Mouse (Mus musculus) cerebellum, postnatal 36 days (tissue): ENCODE results near the gene Ednra.
"Not testable (repeated sequence)": the region's sequence is repeated elsewhere in the genome, so short reads cannot be mapped to it uniquely, and the experiment has no call there.

ENCODE experiments used
- DNase-seq, 2 experiments: peaks; one replicate each; pipeline ENCODE4 v3.0.0; 2021 to 2022; ENCODE audit warnings: mixed read lengths in 2 of 2

Ednra gene

DNA sequence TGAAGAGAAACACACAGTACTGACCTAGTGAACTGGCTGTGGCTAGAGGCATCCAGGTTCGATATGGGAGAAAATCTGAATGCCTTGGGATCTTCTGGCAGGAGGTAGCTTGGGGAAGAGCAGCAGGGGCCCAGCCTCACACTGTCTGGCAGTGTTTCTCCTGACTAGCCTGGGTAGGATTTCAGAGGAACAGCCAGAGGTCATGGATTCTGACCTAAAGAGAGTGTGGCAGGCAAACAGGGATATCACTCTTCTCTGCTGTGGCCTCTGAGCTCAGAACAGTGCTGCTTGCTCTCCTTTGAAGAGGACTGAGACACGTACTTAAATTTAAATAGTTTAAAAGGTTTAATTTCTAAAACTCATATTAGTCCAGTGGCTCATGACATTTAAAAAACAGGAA is 7.2 kb downstream of the Ednra start:
- no peak for DNase-seq

DNA sequence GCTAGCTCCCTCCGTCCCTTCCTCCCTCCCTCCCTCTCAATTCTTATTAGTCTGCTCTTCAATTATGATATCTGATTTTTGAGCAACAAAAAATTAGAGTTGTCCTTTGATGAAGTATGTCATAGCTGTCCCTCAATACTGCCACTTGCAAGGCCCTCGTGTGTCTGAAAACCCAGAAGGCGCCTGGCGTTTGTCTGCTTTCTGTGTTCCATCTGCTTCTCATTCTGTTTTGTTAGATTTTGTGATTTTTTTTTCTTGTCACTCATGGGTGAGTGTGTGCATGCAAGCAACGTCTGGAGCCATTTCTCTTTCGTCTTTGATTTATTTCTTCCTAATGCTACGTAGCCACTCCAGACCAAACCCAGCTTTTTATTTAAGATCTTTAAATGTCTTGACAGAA is 9.8 kb downstream of the Ednra start:
- DNase-seq = no peak

DNA sequence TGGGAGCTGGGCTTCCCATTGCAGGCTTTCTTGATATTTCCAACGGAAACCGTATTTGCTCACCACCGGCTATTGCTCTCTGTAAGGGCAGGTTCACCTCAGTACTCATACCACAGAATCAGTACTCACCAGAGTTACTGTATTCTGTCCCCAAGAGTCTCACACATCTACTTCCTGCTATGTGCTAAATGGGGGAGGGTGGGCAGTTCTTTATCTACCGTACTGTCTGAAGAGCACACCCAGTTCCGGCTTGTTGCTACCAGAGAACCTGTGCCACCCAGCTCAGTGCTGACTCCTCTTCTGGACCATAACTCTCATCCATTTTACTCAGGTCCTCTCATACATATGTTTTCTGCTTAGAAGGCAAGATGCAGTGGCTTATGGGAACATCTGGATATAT is 10.6 kb downstream of the Ednra start:
- no peak for DNase-seq

DNA sequence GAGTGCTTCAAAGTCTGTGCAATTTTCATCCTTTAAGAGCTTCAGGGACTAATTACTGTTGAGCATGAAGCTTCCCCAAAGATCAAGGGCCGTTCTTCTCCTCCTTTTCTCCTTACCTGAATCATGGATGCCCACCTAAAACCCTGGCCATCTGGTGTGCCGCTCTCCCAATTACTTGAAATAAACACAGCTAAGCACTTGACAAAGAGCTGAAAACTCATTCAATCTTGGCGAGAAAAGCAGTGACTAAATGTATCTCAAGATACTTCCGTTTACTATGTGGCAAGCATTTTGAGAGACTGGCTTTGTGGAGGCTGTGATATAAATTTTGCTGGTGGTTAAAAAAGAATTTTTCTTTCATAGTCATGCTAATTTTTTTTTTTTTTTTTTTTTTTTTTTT is 19.5 kb downstream of the Ednra start:
- no peak for DNase-seq

DNA sequence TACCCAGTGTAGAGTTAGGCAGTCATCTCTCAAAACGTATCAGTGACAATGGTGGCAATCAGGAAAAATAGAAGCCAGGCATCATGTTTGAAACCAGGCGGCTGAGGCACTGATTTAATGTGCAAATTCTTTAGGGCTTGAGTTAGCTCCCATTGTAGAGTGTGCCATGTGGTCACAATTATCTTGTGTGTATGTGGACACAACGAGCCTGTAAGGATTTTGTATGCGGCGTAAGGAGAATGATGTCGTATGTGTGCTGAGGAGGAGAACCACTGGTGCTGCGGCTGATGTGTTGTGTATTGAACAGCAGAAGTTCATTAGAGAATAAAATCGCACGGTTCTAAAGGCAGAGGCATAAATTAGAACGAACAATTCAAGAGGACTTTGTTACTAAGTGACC is 26.2 kb downstream of the Ednra start:
- DNase-seq = no peak

DNA sequence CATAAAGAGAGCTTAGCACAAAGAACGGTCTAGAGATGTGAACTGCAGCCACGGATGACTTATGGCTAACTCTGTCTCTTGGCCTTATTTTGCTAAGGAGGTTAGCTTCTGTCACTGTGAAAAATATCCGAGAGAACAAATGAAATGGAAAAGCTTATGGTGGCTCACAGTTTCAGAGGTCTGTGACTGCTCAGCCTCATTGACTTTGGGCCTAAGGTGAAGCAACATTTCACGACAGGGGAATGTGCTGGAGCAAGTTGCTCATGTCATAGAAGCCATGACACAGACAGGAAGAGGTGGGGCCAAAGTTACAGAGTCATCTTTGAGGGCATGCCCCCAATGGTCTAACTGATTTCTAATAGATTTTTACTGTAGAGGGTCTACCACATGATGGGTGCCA is 28.1 kb downstream of the Ednra start:
- no peak for DNase-seq

DNA sequence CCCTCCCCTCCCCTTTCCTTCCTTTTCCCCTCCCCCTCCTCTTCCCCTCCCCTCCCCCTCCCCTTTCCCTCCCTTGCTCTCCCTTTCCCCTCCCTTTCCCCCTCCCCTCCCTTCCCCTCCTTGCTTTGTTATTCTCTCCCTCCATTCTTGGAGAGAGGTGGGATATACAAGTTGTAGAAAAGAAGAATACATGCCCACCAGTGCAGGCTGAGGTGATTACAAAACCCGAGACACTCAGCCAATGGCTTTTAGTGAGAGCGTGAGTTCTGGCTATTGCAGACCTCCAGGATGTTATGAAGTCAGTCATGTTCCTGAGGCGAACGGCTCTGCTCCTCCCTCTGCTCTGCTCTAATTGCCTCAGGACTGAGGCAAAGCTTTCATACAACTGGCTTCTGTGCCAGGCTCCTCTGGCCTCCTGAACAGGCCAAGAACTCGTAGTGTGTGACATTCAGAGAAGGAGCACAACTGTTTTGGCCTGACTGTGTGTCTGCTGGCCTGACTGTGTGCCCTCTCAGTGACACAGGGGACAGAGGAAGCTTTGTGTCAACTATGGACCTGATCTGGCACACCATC is 28.7 kb downstream of the Ednra start:
- DNase-seq = no peak

DNA sequence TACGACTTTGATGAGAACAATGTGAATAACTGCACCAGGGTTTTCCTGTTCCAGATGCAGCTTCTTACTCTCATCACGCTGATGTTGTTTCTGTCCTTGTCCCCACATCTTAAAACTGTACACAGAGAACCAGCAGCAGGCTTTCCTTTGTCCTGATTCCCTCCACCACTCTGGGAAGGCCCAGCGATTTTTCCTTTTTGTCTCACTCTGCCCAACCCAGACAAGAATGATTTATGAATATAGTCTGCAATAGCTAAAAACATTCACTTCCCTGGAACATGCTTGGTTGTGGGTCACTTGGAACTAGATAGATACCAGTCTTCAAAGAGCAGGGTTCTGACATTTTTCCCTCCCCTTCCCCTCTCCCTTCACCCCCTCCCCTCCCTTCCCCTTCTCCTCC is 29.2 kb downstream of the Ednra start:
- no peak for DNase-seq

DNA sequence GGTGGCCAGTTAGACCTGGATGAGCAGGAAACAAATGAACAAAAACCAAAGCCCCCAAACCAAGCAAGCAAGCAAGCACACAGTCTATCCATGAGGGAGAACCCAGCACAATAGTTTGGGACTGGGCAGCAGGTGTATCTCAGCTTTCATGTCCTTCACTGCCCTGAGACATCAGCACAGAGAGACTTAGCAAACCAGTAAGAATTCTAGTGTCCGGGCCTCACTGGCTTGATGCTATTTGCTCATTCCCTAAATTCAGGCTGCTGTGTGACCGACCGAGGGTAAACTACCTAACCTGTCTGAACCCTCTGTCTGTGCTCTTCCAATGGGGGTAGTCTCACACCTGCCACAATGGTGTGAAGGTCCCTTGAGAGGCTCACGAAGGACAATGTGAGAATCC is 29.7 kb downstream of the Ednra start:
- no peak for DNase-seq

DNA sequence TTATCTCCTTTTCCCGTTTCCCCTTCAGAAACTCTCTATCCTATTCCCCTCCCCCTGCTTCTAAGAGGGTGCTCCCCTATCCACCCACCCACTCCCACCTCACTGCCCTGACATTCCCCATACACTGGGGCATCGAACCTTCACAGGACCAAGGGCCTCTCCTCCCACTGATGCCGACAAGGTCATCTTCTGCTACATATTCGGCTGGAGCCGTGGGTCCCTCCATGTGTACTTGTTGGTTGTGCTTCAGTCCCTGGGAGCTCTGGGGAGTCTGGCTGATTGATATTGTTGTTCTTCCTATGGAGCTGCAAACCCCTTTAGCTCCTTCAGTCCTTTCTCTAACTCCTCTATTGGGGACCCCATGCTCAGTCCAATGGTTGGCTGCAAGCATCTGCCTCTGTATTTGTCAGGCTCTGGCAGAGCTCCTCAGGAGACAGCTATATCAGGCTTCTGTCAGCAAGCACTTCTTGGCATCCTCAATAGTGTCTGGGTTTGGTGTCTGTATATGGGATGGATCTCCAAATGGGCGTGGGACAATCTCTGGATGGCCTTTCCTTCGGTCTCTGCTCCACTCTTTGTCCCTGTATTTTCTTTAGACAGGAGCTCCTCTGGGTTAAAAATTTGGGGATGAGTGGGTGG is 34.7 kb downstream of the Ednra start:
- DNase-seq = not testable (repeated sequence)

DNA sequence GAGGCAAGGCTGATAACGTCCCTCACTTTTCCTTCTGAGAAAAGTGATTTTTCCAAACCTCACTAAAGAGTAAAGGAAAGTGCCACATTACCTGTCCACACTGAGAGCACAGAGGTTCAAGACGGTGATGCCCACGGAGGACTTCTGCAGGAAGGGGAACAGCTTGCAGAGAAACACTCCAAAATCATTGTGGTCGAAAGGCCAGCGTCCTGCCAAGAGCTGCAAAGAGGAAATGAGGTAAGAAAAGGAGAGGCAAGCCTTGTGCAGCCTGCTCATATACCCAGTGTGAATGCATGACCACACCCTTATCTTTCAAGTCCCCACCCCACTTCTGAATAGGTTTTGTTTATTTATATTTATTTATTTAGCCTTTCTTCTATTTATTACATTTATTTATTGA is 35.3 kb downstream of the Ednra start:
- DNase-seq = no peak

DNA sequence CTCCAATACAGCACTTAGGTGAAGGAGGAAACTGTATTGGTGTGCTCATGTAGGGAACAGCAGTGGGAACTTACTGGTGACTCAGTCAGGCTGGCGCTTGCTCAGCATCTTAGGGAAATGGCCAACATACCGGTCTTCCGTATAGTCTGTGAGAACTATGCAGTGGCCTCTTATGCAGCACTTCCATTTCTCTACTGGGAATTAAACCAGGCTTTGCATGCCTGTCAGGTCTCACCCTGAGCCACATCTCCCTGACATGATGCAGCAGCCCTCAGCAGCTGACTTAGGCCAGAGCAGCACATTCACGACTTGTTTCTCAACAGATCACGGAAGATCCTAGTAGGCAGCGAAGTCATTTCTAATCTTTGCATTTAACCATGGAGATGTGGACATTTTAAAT is 39.9 kb downstream of the Ednra start:
- no peak for DNase-seq

DNA sequence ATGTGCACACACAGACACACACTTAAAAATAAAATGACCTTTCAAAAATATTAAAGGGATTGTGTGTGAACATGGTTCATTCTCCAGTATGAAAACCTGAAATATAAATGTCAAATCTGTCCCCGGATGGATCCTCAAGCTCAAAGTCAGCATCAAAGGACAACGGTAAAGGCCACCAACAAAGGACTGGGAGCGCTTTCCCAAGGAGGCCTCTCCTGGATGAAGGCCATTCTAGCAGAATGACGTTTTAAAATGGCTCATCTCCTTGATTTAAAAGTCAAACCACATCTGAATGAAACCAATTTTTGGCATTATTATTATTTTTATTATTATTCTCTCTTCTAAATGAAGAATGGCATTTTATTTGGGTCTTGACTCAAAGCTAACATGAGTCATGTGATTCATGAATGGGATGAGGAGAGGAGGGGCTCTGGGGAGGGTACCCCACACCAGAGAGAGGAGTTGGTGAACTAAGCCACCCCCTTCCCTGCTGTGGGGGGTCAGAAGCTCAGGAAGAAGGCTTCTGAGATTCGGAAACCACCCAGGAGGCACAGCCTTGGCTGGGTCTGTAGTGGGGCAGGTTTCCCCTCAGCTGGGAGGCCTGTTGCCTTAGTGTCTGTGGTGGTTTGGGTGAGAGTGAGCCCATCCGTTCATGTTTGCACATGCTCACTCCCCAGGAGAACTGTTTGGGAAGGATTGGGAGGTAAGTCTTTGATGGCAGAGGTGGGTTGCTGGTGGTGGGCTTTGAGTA is 40.7 kb downstream of the Ednra start:
- no peak for DNase-seq

DNA sequence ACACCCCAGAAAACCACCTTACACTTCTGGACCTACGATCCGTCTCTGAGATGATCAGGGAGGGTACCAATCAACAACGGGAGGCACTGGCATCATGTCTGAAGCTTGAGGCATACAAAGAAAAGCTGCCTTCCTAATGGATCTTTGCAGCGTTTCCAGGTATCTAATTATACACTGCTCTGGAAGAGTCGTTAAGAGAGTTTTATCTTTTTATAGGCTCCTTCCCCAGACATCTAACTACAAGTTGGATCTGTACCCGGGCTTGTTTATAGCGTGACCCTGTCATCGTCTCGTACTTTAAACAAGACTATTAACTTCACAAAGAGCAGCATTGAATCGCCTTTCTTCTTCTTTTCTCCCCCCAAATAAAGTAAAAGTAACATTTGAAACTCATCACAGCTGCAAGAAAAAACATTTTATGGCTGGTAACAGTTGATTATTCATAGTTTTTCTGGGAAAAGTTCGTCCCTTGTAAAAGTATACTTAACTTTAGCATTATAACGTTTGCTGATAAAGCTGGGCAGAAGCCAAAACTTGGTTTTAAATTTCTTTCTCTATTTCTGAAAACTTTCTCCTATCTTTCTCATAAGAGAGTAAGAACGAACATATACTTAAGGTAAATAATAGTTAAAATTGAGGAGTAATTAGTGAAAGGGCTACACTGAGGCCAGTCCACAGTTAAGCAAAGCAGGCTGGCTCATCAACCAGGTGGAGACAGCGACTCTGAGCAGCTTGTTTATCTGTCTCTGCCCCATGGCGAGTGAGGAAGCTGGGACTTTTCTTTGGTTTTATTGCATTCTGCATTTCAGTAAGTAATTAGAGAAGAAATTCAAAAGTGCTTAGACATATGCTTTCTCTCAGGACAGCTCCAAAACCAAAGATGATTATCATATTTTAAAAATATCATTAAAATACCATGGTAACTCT is 42.0 kb downstream of the Ednra start:
- DNase-seq = no peak

DNA sequence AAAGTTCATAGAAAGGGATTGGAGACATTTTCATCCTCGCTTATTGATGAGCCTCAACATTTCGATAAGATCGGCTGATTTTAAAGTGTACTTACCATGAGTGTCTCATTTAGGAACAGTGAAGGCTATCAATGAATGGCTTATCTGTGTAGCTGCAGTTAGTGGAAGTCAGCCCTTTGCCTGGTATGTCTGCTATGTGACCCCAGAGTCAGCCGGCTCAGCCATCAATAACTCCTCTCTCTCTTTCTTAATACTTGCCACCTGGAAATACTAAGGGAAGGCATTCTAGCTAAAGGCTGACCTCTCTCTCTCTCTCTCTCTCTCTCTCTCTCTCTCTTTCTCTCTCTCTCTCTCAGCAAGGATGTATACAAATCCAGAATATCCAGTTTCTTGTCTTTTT is 52.2 kb downstream of the Ednra start:
- no peak for DNase-seq

DNA sequence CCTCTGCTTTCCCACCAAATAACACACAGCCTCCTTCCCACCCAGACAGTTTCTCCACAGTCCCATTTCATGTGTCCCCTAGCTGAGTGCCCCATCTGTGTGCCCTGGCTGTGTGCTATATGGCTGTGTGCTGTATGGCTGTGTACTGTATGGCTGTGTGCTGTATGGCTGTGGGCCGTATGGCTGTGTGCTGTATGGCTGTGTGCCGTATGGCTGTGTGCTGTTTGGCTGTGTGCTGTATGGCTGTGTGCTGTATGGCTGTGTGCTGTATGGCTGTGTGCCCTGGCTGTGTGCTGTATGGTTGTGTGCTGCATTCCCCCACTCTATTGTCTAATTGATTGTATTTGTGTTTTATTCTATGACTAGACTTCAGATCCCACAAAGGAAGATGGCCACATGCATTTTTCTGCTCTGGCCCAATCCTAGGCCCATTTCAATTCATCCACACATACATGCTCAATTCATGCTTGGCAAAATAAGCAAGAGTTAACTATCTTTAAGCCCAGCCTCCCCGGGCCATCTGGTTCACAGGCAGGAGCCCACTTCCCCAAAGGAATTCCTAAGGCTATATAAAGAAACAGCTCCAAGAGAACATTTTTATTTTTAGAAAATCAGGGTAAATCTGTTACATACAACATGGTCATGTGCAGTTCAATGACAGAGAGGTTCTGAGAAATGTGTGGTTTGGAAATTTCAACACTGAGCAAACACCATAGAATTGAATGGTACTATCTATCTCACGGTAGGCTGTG is 53.5 kb downstream of the Ednra start:
- DNase-seq = no peak

DNA sequence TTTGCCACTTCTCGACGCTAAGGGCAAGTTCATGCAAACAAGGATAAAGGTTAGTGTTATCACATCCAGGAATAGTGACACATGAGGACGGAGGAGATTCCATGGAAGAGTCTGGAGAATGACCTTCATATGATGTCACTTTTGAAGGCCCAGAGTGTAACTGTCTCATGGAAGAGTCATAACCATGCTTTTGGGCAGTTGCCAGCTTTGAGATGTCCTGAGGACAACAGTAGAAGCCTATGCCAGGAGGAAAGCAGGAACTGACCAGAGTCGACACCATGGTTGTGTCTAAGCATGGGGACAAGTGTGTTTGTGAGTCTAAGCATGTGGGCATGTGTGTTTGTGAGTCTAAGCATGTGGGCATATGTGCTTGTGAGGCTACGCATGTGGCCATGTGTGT is 56.3 kb downstream of the Ednra start:
- no peak for DNase-seq

DNA sequence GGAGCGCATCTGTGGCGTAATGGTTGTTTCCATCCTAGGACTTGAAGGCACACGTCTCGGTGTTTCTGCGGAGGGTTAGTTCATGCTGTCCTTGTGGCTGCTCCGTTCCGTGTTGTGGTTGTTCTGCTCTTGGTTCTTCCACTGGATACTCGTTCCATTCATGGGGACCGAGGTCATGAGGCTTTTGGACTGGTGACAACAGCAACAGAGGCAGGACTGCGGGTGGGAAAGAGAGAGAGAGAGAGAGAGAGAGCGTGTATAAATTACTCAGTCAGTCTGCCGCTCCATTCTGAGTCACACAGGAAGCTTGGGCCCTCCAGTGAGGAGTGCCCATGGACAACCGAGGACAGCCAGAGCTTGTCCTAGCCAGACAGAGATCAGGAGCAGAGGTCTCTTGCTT is 59.4 kb downstream of the Ednra start:
- DNase-seq = no peak

DNA sequence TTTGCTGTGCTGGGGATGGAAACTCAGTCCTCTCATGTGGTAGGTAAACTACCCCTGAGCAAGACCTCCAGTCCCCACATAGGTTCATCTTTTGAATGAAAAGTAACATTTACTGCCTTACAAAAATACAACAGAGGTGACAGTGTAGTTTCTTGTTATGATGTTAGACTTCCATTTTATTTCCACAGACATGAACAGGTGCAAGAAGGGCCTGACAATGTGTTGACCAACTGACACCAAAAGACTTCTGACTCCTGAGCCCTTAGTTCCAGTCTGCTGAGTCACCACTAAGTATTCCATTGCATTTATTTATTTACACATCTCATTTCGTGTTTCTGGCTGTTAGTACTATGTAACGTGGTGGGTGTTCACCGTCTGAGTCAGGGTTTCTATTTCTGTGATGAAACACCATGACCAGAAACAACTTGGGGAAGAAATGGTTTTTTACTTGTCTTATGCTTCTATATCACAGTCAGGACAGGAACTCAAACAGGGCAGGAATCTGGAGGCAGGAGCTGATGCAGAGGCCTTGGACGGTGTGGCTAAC is 64.7 kb downstream of the Ednra start:
- no peak for DNase-seq

DNA sequence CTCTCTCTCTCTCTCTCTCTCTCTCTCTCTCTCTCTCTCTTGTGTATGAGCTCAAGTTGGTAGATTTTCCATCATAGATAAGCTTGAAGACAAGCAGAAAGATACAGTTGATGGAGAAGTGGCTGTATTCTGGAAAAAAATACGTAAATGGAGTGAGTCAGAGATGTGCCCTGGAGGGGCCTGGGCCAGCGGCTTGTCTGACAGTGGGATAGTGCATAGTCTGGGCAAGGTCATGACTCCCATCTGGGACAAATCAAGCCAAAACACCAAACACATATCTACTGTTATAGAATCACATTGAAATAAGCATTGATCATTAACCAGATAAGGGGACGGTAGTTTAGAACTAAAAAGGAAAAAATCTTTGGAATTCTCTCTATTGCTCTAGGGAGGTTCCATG is 65.9 kb downstream of the Ednra start:
- DNase-seq = no peak

DNA sequence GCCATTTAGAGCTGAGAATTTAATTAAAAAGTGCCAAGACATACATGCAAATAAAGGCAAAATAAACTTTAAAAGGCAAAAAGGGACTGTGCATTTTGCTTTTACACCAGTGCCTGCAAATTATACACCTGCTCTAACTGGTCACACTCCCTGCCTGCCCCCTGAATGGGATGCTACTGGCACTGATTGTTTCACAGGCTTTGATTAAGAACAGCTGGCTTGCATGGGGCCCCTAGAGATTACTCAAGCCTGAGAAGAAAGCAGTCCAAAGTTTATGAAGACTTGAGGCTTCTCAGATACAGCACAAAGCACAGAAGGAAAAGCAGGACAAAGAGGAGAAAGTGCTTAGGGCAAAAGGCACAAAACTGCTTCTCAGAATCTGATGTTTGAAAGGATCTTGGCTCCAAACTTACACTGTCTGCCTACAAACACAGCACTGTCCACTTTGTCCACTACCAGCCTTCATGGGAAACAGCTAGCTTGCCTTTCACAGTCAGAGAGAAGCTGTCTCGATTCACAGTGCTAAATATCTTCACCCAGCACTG is 73.5 kb downstream of the Ednra start:
- no peak for DNase-seq
